Mouse (Mus musculus) CD8-positive naive resting alpha-beta T cell, adult 2 months (primary cell): Measurements from ENCODE around the gene Pacs1.

Source experiments
- DNase-seq, 2 experiments: peaks; one replicate each; pipeline ENCODE4 v3.0.0; 2022; ENCODE audit warnings: low read depth in 2 of 2, low spot score in 2 of 2

The Pacs1 gene

GRCm38 (mm10) chr19:5272801-5273733, at the start of gene Pacs1:
Gene Pacs1, minus strand, starts transcription at chr19:5273119.
- peak; percentile 80 to 87 for DNase-seq

DNA sequence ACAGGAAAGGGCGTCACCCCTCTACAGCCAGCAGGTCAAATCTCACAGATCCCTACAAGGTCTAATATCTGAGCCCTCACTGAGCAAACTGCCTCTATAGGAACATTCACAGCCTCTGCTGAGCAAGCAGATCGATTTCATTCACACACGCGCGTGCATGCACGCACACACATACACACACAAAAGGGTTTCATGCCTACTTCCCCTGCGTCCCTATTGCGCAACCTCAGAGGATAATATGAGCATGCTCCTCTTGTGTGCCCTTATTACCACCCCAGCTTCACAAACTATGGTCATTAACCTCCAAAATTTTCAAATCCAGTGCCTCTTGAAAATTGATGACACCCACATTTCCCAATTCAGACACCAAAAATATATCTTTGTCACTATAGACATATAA, 40.3 kb upstream of the Pacs1 start:
- DNase-seq: no peak

GRCm38 (mm10) chr19:5309025-5309424, 36.1 kb upstream of the Pacs1 start:
- no peak for DNase-seq

- DNase-seq: no peak
These were observed 34.2 kb upstream of the Pacs1 start for GRCm38 (mm10) chr19:5306968-5307734.

DNA sequence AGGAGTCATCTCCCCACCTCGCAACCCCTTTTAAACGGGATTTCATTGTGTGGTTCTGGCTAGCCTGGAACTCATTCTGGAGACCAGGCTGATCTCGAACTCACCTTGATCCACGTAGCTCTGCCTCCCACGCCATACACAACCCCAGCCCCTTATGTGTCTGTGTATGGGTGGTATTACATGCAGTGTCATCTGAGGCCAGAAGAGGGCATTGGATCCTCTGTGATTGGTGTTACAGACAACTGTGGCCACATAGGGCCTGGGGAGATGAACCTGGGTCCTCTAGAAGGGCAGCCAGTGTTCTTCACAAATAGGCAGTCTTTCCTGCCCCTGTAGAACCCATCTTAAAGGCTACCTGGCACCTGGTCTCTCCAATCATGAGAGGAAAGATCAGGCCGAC, 33.4 kb upstream of the Pacs1 start:
- DNase-seq: no peak

- DNase-seq: peak; percentile 69 to 77
These were observed 29.5 kb upstream of the Pacs1 start for GRCm38 (mm10) chr19:5302455-5302854.

DNA sequence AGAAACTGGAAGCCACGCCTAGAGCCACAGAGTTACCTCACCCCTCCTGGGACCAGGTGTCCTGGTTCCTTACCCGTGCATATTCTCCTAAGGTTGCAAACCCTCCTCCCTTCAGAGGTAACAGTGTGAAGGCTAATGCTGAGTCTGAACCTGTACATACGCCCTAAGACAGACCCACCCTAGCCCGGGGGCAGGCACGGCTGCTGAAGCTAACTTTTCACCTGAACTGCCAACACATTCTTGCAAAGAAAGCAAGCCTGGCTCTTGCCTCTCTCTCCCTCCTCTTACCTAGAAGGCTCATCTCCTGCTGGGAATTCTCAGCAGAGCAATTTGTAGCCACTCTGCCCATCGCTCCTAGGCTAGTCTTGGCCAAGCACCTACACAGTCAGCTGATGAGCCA, 27.7 kb upstream of the Pacs1 start:
- no peak for DNase-seq

DNA sequence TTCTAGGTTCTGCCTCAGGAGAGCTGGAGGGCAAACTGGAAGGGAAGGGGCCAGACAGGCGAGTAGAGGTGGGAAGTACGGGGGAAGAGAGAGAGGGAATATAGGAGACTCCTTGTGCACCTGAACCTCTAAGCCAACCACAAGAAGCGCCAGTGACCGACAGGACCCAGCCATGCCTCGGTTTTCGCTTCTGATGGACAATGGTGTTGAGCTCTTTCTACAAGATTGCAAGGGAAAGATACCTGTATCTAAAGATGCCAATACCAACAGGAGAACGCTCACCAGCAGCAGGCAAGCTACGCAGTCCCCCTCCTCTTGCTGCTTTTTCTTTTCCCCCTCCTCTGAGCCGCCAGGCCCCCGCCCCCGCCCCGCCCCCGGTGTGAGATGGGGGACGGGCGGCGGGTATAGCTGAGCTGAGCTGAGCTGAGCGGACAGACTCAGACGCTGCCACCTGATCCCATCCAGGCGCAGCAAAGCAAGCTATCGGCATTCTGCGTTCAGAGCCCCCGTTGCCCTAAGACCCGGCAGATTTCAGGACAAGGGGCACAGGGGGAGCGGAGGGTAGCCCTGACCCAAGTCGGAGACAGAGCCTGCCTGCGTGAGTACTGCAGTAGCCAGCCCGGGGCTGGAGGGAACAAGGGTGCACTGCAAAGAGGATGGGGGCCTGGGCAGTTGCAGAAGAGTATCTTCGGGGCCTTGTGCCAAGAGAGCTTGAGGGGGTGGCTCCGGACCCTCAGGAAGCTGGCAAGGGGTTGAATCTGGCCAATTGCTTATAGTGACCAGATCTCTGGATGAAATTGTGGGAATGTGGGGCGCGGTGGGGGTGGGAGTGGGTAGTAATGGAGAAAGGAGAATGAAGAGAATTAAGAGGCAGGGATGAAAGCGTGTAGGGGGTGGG, 25.2 kb upstream of the Pacs1 start, which contains the start of gene Gal3st3:
TSS of gene Gal3st3 (plus strand) at position 429 of the 898 bp plus-strand sequence.
- DNase-seq: no peak

- no peak for DNase-seq
These were observed 23.7 kb upstream of the Pacs1 start for GRCm38 (mm10) chr19:5296630-5297029.

GRCm38 (mm10) chr19:5295736-5296075, 22.8 kb upstream of the Pacs1 start:
- DNase-seq: no peak

DNA sequence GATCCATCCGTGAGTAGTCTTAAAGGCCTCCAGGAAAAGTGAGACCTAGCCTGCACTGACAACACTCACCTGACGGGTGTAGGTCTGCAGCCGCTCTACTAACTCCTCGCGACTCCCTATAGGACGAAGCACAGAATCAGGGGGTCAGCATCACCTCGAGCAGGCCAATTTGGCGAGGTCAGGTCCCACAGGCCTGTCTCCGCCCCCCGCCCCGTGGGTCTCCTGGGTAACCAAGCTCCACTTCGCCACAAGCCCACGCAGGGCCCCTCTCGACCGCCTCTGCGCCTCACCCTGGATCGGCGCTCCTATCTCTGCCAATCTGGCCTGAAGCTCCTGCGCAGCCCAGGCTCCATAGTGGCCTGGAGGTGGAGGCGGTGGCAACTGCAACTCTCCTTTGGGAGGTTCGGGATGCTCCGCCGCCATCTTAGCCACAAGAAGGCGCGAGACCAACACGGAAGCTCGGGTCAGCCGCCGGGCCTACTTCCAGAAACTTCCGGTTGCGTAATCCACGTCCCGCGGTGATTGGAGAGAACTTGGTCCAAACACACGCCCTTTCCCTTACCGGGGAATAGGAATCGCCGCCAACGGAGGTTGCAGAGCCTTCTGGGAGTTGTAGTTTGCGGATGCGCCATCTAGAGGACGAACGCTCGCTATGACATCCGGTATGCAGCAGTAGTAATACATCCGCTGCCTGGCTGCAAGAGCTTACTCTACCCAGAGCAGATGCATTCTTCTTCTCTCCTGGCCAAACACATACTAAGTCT, 22.2 kb upstream of the Pacs1 start, which contains the start of gene Sf3b2:
TSS of gene Sf3b2 (minus strand) at position 484 of the 764 bp plus-strand sequence.
- DNase-seq: peak; percentile 96

DNA sequence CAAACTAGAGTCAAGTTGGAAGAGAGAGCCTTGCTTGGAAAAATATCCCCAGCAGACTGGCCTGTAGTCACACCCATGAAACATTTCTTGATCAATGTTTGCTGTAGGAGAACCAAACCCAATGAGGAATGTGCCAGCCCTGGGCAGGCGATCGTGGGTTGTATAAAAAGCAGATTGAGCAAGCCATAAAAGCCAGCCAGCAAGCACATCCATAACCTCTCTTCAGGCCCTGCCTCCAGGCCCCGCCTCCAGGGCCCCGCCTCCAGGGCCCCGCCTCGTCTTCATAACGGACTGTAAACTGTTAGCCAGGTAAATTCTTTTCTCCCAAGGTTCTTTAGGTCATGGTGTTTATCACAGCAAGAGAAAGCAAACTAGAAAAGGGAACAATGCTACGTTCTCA, 5.5 kb upstream of the Pacs1 start:
- no peak for DNase-seq

DNA sequence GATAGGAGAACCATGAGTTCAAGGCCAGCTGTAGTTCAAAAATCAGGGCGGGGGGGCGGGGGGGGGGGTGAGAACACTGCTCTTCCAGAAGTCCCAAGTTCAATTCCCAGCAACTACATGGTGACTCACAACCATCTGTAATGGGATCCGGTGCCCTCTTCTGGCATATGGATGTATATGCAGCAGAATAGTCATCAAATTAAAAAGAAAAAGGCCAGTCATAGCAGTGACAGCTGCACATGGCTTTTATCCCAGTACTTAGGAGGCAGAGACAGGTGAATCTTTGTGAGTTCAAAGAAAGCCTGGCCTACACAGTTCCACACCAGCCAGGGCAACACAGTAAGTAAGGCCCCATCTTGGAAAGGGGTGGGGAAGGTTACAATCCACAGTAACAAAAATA, 4.2 kb upstream of the Pacs1 start:
- DNase-seq: no peak

GRCm38 (mm10) chr19:5276531-5276930, 3.6 kb upstream of the Pacs1 start:
- no peak for DNase-seq

DNA sequence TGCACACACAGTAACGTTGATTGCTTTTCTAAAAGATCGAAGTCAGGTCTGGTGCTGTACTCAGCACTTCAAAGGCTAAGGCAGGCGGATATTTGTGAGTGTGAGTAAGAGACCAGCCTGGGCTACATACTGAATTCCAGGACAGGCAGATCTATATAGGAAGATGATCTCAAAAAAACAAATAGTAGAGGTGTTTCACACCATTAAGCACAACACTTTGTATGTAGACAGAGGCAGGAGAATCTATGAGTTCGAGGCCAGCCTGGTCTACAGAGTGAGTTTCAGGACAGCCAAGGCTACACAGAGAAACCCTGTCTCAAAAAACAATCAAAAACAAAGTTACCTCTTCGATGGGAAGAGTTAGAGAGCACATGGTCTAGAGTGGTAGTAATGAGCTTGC, 2.8 kb upstream of the Pacs1 start:
- no peak for DNase-seq

DNA sequence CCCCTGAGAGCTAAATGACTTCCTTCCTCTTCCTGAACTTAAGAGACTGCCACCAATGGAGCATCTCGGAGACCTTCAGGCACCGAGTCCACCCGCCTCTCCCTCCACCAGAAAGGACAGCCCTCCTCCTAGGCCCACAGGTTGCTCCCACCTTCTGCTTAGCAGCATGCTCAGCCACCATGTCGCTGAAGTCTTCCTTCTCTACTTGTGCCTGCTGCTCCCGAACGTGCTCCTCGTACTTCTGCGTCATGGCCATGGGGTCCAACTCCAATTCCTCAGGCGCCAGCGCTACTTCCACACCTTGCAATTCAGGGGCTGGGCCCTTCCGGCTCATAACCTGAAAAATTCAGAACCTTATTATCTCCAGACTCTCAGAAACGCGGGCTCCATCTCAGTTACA, 1.7 kb upstream of the Pacs1 start:
- DNase-seq: no peak

- no peak for DNase-seq
These were observed 997 bp upstream of the Pacs1 start for GRCm38 (mm10) chr19:5273916-5274315.

DNA sequence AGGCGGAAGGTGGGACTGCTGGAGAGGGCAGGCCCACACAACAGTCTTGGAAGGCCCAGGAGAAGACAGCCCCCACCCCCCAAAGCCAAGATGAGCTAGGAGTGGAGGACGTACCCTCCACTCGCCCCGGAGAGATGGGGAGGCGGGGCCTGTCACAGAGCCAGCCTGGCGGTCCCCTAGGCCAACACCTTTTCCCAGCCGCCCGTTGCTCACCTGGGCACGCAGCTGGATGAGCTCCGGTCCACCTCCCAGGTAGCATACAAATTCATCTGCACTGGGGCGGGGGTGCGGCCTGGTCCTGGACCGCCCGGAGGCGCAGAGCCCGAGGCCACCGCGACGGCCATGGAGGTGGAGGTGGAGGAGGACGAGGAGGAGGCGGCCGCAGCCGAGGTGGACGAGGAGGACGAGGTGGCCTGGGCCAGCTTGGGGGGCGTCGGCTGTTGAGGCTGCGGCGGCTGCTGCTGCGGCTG, 558 bp downstream of the Pacs1 start:
- peak; percentile 17 to 22 for DNase-seq

- DNase-seq: no peak
These were observed 1.5 kb downstream of the Pacs1 start for GRCm38 (mm10) chr19:5271430-5271829.

- DNase-seq: no peak
These were observed 3.5 kb downstream of the Pacs1 start for GRCm38 (mm10) chr19:5269392-5269791.
